Mouse (Mus musculus): ENCODE measurements around the gene Agmat.

DNA sequence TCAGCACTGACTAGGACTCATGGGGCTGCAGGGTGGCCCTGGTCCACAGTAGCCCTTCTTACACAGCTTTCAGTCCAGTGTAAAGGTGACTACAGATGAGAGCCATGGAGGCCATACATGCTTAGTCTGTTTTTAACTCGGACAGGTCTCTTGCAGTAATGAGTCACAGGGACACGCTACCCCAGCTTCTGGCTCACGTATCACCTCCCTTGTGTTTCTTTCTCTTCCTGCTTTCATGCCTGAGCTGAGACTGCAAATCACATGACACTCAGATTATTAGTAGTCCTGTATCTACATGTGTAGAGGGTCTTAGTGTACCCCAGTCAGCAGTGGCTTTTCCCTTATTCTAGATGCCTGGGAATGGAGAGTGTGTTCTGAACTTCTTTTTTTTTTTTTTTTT is 18.5 kb downstream of the Agmat start:
- TF ChIP-seq CTCF (IDR thresholded peaks at IDR 0.05; ENCODE audit: borderline replicate concordance, extremely low read depth, insufficient read depth, insufficient read length) (no peak), POLR2A (IDR thresholded peaks at IDR 0.05; ENCODE audit: borderline replicate concordance, extremely low read depth, insufficient read depth, insufficient read length, poor library complexity, severe bottlenecking) (no peak)
